Mouse (Mus musculus) right cerebral cortex, postnatal 10 days (tissue): ENCODE measurements around the gene Rps27rt.
"Not testable (repeated sequence)": the region's sequence is repeated elsewhere in the genome, so short reads cannot be mapped to it uniquely, and the experiment has no call there.

Experiments
- DNase-seq, 2 experiments: peaks; one replicate each; pipeline ENCODE4 v3.0.0; 2021; ENCODE audit warnings: low spot score in 2 of 2

Gene Rps27rt

DNA sequence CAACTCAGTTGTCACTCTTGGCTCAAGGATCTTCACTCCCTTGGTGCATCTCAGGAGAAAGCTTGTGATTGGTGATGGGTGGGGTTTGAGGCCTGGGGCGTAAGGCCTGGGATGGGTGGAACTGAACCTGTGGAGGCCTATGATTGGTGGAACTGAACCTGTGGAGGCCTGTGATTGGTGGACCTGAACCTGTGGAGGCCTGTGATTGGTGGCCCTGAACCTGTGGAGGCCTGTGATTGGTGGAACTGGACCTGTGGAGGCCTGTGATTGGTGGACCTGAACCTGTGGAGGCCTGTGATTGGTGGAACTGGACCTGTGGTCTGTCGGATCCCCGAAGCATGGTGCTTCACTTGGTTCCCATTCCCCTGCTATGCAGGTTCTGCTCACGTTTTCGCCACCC lies 3.2 kb upstream of the Rps27rt start:
- no peak for DNase-seq

- peak; percentile 57 to 70 for DNase-seq
Observed at GRCm38 (mm10) chr9:114979969-114980368, 2.6 kb downstream of the Rps27rt start.

- peak; percentile 87 to 89 for DNase-seq
Observed at GRCm38 (mm10) chr9:114978281-114979111, 4.0 kb downstream of the Rps27rt start, which contains the start of gene Osbpl10. Gene Osbpl10, plus strand, starts transcription at chr9:114978569.

GRCm38 (mm10) chr9:114977461-114978280 lies 4.9 kb downstream of the Rps27rt start:
- peak; percentile 69 to 88 for DNase-seq

GRCm38 (mm10) chr9:114966286-114966685 lies 16.3 kb downstream of the Rps27rt start:
- DNase-seq = not testable (repeated sequence)

DNA sequence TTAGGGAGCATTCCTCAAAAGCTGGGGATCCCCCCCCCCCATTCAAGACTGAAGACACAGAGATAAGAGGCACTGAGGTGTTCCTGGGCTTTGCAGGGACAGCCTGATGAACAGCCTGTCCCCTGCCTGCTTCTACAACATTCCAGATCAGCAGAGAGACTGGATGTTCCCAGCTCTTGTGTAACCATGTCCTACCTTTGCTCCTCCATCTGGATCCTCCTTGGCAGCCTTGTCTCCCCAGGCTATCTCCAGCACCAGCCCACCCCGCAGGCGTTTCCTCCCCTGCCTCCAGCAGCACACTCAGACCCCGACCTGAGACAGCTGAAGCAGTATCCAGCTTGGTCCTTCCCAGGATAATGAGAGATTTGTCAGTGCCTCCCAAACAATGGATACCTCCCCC lies 18.4 kb downstream of the Rps27rt start:
- DNase-seq = no peak

DNA sequence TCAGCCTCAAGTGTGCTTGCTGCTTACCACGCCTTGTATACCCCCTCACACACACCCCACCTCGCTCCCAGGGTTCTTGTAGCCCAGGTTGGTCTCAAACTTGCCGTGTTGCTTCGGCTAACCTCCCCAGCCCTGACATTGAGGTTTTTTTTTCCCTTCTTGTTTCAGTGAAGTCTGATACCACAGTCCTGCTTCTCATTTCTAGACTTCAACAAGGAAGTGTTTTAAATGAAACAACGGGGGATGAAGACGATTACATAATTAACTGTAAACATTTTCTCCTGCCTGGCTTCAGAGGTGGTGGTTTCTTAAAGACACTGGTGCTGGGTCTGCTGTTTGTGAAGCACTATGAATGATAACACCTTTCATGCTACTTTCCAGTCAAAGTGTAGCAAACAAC lies 21.7 kb downstream of the Rps27rt start:
- DNase-seq = no peak

- no peak for DNase-seq
Observed at GRCm38 (mm10) chr9:114960043-114960789, 22.3 kb downstream of the Rps27rt start.

GRCm38 (mm10) chr9:114956945-114957344 lies 25.6 kb downstream of the Rps27rt start:
- no peak for DNase-seq

GRCm38 (mm10) chr9:114955340-114955739 lies 27.2 kb downstream of the Rps27rt start:
- DNase-seq = no peak

GRCm38 (mm10) chr9:114952866-114953265 lies 29.7 kb downstream of the Rps27rt start:
- DNase-seq = no peak

GRCm38 (mm10) chr9:114948395-114948794 lies 34.1 kb downstream of the Rps27rt start:
- no peak for DNase-seq

GRCm38 (mm10) chr9:114945576-114945975 lies 37.0 kb downstream of the Rps27rt start:
- no peak for DNase-seq

GRCm38 (mm10) chr9:114944642-114945041 lies 37.9 kb downstream of the Rps27rt start:
- no peak for DNase-seq

DNA sequence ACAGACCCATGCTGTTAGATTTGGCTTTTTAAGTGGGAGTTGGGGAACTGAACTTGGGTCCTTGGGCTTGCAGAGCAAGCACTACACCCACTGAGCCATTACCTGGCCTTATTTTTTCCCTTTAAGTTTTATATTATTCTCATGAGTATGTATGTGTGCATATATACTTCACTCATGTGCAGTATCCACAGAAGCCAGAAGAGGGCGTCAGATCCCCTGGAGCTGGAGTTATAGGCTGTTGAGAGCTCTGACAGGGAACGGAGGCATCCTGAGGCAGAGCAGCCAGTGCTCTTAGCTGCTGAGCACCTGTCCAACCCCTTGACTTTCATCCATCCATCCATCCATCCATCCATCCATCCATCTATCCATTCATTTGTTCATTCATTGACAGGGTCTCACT lies 45.9 kb downstream of the Rps27rt start:
- DNase-seq = no peak

- no peak for DNase-seq
Observed at GRCm38 (mm10) chr9:114935321-114935720, 47.2 kb downstream of the Rps27rt start.

GRCm38 (mm10) chr9:114934231-114934630 lies 48.3 kb downstream of the Rps27rt start:
- no peak for DNase-seq

DNA sequence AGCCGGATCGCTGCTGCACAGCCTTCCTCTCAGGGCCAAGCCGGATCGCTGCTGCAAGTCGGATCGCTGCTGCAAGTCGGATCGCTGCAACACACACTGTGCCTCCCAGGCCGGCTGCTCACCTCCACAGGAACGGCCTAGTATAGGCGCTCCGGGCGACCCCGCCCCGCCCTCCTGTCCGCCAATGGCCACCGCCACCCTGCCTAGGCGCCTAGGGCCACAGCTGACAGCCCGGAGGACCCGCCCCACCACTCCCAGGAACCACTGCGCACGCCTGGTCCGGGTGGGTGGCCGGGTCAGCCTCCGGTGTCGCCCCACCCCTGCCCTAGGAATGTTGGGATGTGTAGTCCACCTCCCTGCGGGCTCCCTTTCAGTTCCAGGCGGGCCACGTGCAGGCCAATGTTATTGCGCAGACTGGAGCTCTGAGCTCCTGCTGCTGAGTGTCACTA lies 48.8 kb downstream of the Rps27rt start, which contains the start of gene Gpd1l:
Gene Gpd1l, minus strand, starts transcription at position 265 of the 449 bp plus-strand sequence.
- peak; percentile 97 for DNase-seq

- DNase-seq = no peak
Observed at GRCm38 (mm10) chr9:114933037-114933722, 49.4 kb downstream of the Rps27rt start.

DNA sequence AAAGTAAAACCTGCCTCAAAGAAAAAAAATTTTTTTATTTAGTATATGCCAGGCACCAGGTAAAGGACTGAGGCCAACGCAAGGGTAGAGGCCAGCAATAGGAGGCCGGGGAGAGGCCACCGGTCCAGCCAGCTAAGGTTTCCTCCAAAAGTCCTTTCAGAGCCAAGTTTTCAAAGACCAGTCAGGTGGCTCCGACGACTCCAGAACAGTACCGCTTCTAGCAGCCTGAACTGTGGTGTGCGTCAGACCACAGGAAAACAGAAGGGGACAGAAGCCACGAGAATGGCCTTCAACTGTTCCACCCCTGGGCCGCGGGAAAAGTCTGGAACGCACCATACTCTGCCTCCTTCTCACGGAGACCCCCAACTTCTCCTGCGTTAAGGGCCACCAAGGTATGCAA lies 49.9 kb downstream of the Rps27rt start:
- no peak for DNase-seq
